Mouse (Mus musculus) thymus, adult 2 months (tissue): Measurements from ENCODE around the gene Srd5a1.

Experiments
- CTCF ChIP-seq: fragments of 200-500 bp; IDR thresholded peaks from 2 replicates; pipeline ENCODE4 v1.5.1; 2012; ENCODE audit warnings: mild to moderate bottlenecking, control low read depth, low read length, moderate library complexity, borderline replicate concordance; ENCODE audit not compliant: control insufficient read depth, poor library complexity, insufficient read depth; ENCODE audit errors: extremely low read depth
- POLR2A ChIP-seq: fragments of 200-500 bp; IDR thresholded peaks from 2 replicates; pipeline ENCODE4 v1.6.1; 2012; ENCODE audit warnings: mild to moderate bottlenecking, low read length, control low read depth, moderate library complexity; ENCODE audit not compliant: control insufficient read depth, poor library complexity, insufficient read depth; ENCODE audit errors: extremely low read depth

DNA sequence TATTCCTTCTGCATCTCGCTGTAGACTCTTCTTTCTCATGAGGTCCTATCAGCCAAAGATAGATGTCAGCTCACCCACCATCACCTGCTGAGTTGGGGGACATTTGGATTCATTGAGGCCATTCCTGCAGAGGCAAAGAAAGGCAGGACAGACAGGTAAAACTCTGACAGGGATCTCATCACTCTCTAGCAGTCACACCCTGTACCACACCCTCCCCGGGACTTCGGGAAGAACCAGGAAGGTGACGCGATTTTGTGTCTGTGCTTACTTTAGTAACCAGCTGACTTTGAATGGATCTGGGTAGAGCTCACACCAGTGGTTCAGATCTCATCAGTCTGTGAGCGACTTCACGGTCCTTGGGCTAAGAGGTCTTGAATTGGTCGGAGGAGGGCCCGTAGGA, 35.2 kb upstream of the Srd5a1 start:
- TF ChIP-seq CTCF (no peak), POLR2A (no peak)
